Mouse (Mus musculus): ENCODE data around the gene As3mt. TPM values are rescaled to one million over a fixed set of nuclear protein-coding genes. Genes with fewer than 3 reads are reported as not detected.
A peak's percentile ranks its signal among the peaks of the same experiment; 100 is the strongest.
"Not testable (repeated sequence)": the region's sequence is repeated elsewhere in the genome, so short reads cannot be mapped to it uniquely, and the experiment has no call there.

Gene As3mt
- total RNA-seq, 2 experiments from 2014 or later, result 68.1 to 80.9 TPM

DNA sequence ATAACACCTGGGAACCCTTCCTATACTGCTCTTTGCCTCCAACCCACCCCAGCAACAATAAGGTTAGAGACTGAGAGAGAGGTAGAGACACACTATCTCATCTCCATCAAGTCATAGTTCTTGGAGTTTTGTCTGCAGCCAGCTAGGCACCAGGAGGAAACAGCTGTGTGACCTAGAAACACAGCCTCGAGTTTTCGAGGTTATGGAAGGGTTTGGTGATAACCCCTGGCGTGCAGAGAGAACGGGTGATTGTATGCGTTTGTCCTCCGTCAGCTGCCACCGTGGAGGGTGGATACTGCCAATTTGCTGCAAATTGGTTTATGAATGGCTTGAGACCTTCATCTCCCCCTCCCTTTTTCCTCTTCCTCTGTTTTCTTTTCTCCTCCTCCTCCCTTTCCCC lies 29.8 kb downstream of the As3mt start:
- intact Hi-C loops (cut with DNase I; ENCODE audit: low total_unique reads), result loop anchor here (5.0 kb wide), 1 partner anchor 65 kb away; the partner anchor contains the start of gene Cyp17a1
- DNase-seq, result no peak

DNA sequence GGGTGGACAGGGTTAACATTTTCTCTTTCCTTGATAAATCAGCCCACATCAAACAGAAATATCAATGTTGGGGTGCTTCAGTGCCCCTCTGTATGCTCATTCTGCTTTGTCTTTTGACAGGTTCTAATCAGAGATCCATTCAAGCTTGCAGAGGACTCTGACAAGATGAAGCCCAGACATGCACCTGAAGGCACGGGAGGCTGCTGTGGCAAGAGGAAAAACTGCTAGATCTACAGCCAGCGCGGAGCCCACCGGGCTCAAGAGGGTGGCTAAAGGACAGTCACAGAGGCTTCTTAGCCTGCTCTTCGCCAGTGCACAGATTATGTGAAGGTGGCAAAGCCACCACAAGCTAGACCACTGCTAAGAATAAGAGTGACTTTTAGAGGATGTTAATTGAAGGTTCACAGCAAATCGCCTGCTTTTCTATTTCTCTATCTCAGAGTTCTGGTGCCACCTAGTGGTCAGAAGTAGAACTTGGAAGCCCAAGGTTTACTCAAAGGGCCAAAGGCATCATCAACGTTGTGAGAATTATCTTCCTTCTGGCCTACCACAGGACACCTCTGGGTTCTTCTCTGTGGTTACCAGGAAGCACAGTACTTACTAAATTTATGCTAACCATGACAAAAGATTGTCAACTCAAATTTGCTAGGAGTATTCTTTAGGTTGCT lies 33.2 kb downstream of the As3mt start:
- intact Hi-C loops (cut with DNase I; ENCODE audit: low total_unique reads), result loop anchor here (5.0 kb wide), 1 partner anchor 153 kb away; no protein-coding TSS in a partner anchor
- DNase-seq, result peak; percentile 38

DNA sequence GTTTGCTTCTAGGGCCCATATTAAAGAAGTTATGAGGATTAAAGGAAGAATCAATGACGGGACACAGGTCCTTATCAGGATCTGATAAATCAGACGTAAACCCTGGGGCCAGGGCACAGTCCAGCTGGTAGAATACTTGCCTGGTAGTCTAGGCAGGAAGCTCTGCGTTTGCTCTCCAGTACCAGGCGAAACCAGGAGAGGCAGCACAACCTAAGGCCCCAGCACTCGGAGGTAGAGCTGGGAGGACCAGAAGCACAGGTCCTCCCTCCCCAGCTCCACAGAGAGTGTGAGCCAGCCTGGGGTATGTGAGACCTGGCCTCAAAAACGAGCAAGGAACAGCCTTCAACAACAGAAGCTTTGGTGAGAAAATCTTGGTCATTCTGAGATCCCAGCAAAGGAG lies 34.3 kb downstream of the As3mt start:
- DNase-seq, result no peak
- intact Hi-C loops (cut with DNase I; ENCODE audit: low total_unique reads), result loop anchor here (5.0 kb wide), 1 partner anchor 154 kb away; no protein-coding TSS in a partner anchor

DNA sequence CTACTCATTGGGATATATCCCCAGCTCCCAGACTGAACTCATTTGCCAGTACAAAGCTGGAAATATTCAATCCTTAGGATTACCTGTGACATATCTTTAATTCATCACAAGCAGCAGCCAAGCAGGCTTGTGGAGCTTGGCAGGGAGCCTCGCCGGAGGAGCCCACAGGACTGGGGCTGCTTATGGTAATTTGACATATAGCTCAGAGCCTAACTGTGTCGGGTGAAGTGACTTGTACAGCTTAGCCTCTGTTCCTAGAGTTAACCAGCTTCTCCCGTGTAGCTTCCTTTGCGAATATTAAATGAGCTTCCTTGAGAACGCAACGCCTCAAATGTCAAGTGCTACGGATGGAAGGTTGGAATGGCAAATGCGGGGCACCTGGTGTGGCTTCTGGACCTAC lies 37.4 kb downstream of the As3mt start:
- intact Hi-C loops (cut with DNase I; ENCODE audit: low total_unique reads), result loop anchor here (5.0 kb wide), 1 partner anchor 157 kb away; no protein-coding TSS in a partner anchor
- no peak for DNase-seq

DNA sequence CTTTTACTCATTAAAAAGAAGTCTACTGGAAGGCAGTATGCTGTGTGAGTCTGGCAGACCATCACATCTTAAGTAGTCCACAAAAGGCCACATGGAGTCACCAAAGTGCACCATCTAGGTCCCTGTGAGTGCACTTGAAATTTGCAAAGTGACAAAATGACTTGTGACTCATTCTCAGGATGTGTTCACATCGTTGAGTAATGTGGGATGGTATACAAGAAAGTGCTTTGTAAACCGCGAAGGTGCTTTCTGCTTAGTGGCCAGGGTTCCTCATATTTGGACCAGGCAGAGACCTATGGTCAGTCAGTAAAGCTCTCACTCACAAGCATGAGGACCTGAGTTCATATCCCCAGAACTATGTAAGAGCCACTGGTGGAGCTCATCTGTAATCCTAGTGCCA lies 40.5 kb downstream of the As3mt start:
- DNase-seq, result no peak
- intact Hi-C loops (cut with DNase I; ENCODE audit: low total_unique reads), result no loop called here

DNA sequence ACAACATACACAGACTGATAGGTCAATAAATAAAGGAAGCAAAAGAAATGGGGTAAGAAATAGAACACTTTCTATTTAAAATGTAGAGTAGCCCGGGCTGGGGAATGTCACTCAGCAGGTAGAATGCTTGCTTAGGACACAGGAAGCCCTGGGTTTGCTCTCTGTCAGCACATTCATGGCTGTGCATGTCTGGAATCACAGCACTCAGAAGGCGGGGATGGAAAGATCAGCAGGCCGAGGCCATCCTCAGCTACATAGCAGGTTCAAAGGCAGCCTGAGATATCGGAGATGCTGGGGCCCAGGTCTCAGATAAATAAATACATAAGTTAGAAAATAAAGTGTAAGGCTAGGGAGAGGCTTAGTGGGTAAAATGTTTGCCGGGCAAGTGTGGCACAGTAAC lies 45.0 kb downstream of the As3mt start:
- intact Hi-C loops (cut with DNase I; ENCODE audit: low total_unique reads), result no loop called here
- no peak for DNase-seq

DNA sequence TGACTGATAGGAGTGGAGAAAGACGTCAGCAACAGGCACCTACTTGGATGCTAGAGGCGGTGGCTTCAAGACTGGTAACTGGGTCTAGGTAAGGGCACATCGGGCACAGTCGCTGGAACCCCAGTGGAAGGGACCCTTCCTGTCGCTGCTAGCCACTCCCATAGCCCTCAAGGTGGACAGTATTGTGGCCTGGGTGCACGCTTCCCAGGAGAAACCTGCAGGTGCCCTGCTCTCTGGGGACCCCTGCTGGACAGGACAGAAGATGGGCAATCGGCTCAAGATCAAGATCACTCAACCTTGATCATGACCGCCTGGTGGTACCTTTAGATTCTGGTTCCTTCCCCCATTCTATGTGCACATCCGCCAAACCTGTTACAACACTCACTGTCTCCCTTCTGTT lies 47.8 kb downstream of the As3mt start:
- intact Hi-C loops (cut with DNase I; ENCODE audit: low total_unique reads), result loop anchor here (5.0 kb wide), 1 partner anchor 237 kb away; no protein-coding TSS in a partner anchor
- peak; percentile 16 for DNase-seq

DNA sequence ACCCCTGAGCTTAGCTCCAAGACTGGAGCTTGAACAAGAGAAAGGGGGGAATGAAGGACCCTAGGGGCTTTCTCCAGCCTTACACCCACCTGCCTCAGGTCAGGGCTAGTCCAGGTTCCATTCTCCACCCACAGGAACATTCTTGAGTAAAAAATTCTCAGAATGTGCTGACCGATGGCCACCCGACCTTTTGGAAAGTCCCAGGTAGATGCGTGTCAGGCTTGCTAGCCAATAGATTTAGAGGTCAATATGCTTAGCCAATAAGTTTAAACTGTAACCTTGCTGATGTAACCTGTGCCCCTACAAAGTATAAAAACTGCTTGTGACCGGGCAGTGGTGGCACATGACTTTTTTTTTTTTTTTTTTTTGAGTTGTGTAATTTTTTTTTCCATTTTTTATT lies 49.0 kb downstream of the As3mt start:
- no peak for DNase-seq
- intact Hi-C loops (cut with DNase I; ENCODE audit: low total_unique reads), result loop anchor here (5.0 kb wide), 1 partner anchor 236 kb away; no protein-coding TSS in a partner anchor

DNA sequence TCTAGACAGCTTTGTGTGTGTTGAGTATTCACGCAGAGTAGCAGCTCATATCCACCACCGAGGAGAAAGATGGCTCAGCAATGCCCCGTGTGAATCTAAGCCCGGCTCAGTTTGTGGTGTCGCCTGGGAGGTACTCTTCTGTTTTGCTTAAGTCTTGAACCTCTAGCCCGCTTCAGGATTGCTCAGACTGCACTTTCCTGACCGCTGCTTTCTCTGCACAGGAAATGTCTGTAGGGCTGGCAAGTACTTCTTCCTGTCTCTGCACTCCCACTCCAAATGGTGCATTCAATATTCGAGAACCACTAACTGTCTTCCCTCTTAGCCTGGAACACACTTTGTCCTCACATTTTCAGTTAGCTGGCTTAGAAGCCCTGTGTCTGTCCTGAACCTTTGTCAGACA lies 51.8 kb downstream of the As3mt start:
- intact Hi-C loops (cut with DNase I; ENCODE audit: low total_unique reads), result loop anchor here (2.0 to 5.0 kb wide), 2 partner anchors 108 to 233 kb away; no protein-coding TSS in a partner anchor

DNA sequence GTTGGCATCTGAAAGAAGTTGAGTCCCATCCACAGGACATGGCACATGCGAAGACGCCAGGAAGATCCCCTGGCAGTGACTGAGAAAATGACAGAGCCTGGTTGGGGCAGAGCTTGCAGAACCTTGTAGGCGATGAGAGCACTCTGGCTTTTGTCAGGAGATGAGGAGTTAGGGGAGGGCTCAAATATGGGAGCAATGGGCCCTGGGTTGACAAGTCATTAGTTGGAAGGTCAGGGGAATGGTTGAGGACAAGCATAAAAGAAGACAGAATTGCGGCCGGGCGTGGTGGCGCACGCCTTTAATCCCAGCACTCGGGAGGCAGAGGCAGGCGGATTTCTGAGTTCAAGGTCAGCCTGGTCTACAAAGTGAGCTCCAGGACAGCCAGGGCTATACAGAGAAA lies 52.7 kb downstream of the As3mt start:
- not testable (repeated sequence) for DNase-seq
- intact Hi-C loops (cut with DNase I; ENCODE audit: low total_unique reads), result loop anchor here (2.0 to 5.0 kb wide), 2 partner anchors 107 to 232 kb away; no protein-coding TSS in a partner anchor

More for the DNA sequence above, 51.8 kb downstream of the As3mt start:
- DNase-seq, result no peak

DNA sequence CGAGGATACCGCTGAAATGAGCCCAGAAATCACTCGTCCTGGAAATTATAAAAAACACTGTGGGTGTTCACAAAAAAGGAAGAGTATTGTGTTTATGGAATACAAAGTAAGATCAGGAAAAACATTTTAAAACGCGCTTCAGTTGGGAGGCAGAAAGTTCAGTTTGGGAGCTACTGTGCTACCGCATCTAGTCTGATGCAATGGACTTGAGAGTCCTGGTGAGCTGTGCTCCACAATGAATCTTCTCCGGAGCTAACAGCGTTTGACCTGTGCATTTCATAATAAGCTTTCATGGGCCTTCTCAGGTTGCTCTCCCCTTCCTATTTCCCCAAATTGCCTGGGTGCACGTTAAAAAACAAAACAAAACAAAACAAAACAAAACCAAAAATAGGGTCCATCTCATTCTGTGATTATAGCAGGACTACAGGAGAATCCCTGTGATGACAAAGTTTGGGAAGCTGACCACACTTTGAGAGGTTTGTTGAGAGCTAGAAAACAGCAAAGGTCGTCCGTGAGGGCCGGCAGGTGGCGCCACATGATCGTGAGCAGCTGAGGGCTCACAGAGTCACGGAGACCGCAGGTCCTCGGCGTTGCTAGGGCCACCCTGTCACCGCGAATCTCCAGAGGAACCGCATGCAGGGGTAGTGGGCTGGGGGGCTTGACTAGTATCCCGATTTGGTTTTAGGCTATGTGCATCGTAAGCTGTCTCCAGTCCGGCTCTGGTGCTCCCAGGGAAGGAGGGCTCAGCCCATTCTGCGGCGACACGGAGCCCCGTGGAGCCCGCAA lies 53.3 kb downstream of the As3mt start:
- intact Hi-C loops (cut with DNase I; ENCODE audit: low total_unique reads), result no loop called here
- DNase-seq, result peak; percentile 86

DNA sequence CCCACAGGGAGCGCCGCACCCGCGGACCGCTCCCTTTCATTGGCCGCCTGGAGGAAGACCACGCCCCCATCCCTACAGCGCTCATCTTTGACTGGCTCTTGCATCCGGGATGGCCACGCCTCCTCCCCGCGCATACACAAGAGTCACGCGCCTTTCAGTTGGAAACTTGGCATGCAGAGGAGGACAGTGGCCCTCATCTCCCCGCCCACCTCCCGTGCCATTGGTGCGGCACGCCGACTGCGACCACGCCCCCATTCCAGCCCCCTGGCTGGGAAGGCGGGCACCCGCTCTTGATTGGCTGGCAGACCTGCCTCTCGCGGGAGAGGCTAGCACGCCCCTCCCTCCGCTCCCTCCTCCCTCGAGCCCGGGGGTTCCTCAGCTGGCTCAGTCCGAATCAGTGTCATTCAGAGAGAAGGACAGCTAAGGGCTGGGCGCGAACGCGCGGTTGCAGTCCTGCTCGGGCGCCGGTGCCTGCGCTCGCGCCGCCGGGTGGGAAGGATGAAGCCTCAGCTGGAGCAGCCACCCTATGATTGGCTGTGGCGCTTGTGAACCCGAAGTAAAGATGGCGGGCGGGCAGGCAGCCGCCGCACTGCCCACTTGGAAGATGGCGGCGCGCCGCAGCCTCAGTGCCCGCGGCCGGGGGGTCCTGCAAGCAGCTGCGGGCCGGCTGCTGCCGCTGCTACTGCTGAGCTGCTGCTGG lies 54.1 kb downstream of the As3mt start, which contains the start of gene Cnnm2:
Gene Cnnm2 (plus strand): TSS at position 350 of the 700 bp plus-strand sequence.
- intact Hi-C loops (cut with DNase I; ENCODE audit: low total_unique reads), result no loop called here
- peak; percentile 100 for DNase-seq

DNA sequence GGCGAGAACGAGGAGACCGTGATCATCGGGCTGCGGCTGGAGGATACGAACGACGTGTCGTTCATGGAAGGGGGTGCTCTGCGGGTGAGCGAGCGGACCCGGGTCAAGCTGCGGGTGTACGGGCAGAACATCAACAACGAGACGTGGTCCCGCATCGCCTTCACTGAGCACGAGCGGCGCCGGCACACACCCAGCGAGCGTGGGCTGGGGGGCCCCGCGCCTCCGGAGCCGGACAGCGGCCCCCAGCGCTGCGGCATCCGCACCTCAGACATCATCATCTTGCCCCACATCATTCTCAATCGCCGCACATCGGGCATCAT lies 54.7 kb downstream of the As3mt start:
- intact Hi-C loops (cut with DNase I; ENCODE audit: low total_unique reads), result no loop called here

DNA sequence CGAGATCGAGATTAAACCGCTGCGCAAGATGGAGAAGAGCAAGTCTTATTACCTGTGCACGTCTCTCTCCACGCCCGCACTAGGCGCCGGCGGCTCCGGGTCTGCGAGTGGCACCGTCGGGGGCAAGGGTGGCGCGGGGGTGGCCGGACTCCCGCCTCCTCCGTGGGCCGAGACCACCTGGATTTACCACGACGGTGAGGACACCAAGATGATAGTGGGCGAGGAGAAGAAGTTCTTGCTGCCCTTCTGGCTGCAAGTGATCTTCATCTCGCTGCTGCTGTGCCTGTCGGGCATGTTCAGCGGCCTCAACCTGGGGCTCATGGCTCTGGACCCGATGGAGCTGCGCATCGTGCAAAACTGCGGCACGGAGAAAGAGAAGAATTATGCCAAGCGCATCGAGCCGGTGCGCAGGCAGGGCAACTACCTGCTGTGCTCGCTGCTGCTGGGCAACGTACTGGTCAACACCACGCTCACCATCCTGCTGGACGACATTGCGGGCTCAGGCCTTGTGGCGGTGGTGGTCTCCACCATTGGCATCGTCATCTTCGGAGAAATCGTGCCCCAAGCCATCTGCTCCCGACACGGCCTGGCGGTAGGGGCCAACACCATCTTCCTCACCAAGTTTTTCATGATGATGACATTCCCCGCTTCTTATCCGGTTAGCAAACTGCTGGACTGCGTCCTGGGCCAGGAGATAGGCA lies 55.2 kb downstream of the As3mt start:
- intact Hi-C loops (cut with DNase I; ENCODE audit: low total_unique reads), result no loop called here
- DNase-seq, result no peak

More for the DNA sequence above, 54.7 kb downstream of the As3mt start:
- DNase-seq, result no peak

DNA sequence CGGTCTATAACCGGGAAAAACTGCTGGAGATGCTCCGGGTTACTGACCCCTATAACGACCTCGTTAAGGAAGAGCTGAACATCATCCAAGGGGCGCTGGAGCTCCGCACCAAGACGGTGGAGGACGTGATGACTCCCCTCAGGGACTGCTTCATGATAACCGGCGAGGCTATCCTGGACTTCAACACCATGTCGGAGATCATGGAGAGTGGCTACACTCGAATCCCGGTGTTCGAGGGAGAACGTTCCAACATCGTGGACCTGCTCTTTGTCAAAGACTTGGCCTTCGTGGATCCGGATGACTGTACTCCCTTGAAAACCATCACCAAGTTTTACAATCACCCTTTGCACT lies 55.7 kb downstream of the As3mt start:
- intact Hi-C loops (cut with DNase I; ENCODE audit: low total_unique reads), result no loop called here

DNA sequence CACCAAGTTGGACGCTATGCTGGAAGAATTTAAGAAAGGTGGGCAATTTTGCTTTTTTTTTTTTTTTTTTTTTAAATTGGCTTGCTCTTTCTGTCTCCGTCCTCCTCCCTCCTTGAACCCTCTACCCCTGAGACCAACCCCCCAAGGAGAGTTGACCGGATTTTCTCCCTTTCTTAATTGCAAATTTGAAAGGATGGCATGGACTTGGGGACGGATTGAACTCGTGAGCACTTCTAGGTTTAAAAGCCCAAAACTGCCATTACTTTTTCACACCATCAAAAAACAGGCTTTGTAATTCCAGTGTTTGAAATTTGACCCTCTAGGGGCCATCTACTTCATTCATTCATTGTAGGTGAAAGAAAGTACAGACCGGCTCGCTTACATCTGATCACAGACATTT lies 56.1 kb downstream of the As3mt start:
- no peak for DNase-seq
- intact Hi-C loops (cut with DNase I; ENCODE audit: low total_unique reads), result no loop called here

More for the DNA sequence above, 55.7 kb downstream of the As3mt start:
- DNase-seq, result no peak

DNA sequence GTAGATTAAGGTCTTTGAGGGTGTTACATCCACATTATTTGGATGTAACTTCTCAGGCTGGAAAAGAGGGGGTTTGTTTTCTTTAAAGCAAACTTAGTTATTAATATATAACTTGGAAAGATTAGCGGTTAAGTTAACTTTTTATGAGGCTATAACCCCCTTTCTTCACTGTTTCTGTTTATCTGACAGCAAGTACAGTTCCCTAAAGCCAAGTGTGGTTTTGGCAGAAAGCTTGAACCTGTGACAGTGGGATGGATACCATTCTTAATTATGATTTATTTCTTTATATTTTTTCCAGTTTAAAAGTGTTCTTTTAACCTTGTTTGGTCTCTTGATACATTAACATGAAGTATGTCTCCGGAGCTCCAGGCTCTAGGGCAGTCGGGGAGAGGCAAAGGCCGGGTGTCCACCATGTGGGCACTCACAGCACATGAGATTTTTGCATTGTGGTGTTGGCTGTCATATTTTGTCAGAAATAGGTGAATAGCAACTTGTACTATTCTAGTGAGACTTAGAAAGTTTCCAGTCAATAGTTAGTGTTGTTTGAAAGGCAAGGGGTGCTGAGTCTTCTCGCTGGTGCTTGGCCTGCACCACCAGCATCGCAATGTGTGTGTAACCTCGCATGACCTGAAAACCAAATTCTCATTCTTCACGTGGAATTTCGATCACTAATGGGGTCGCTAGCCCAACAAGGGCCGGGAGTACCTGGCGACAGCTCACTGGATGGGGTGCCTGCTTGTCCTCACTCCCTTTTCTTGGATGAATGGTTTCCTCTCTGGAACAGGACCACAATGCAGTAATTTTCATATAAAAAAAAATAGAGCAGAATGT lies 56.9 kb downstream of the As3mt start:
- DNase-seq, result no peak
- intact Hi-C loops (cut with DNase I; ENCODE audit: low total_unique reads), result no loop called here

DNA sequence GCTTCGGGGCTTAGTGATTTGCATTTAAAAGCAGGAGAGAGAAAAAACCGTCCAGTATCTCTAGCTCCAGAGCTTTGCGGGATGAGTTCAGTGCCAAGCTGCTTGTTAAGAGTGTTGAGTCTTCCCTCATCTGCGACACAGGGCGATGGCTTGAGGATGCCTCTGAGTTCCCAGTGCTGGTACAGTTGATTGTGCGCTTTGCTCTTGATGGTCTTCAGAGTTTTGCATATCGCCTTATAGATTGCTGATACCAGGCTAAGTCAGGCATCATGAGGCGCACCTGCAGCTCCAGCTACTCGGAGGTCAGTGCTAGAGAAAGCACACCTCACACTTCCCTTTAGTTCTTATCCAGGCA lies 57.5 kb downstream of the As3mt start:
- intact Hi-C loops (cut with DNase I; ENCODE audit: low total_unique reads), result no loop called here
- DNase-seq, result no peak

DNA sequence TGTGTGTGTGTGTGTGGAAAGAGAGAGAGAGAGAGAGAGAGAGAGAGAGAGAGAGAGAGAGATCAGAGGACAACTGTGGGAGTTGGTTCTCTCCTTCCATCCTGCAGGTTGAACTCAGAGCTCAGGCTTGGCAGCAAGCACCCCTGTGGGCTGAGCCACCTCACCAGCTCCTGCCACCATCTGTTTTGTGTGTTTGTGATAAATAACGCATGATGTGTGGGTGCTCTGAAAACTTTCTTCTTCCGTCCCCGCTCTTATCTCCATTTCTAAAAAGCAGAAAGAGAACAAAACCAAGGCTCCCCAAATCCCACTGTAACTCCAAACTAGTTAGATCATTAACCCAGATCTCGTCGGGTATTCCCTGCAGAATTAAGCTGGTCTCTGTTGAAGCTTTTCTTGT lies 58.9 kb downstream of the As3mt start:
- no peak for DNase-seq
- intact Hi-C loops (cut with DNase I; ENCODE audit: low total_unique reads), result no loop called here

All from gastrocnemius, postnatal 14 days (tissue).